Mouse (Mus musculus) left cerebral cortex, postnatal 4 days (tissue): ENCODE measurements around the gene Zfp830. TPM values are rescaled to one million over a fixed set of nuclear protein-coding genes. Genes with fewer than 3 reads are reported as not detected.
A peak's percentile ranks its signal among the peaks of the same experiment; 100 is the strongest.

Experiments used
- DNase-seq: peaks from one replicate; pipeline ENCODE4 v3.0.0-alpha.2; 2022
- intact Hi-C: fragments of 180-260 bp; cut with DNase I; formaldehyde crosslinking; loops from one replicate; pipeline ENCODE4 v1.15.1; 2025
- total RNA-seq, 2 experiments: library from RNA; stranded (reverse); gene quantifications; 2 replicates each; pipeline ENCODE4 v1.2.3; 2021

The Zfp830 gene
- total RNA-seq: 10 to 100 TPM; 15.1 to 15.5 TPM

GRCm38 (mm10) chr11:82763742-82764437, at the start of gene Zfp830, which contains the start of gene Cct6b:
Gene Zfp830, plus strand, starts transcription at chr11:82764345.
Gene Cct6b, minus strand, starts transcription at chr11:82764321.
- intact Hi-C loops: loop anchor here (10.0 kb wide), 2 partner anchors 149 to 529 kb away; no protein-coding TSS in a partner anchor

GRCm38 (mm10) chr11:82719294-82719693, 44.9 kb upstream of the Zfp830 start:
- intact Hi-C loops: no loop called here
- DNase-seq: no peak

More at GRCm38 (mm10) chr11:82763742-82764437, at the start of gene Zfp830, which contains the start of gene Cct6b:
- peak; percentile 94 for DNase-seq

GRCm38 (mm10) chr11:82726862-82727261, 37.3 kb upstream of the Zfp830 start:
- DNase-seq: no peak
- intact Hi-C loops: no loop called here

- no peak for DNase-seq
- intact Hi-C loops: no loop called here
These were observed 29.9 kb upstream of the Zfp830 start for GRCm38 (mm10) chr11:82734227-82734626.

GRCm38 (mm10) chr11:82739006-82739405, 25.1 kb upstream of the Zfp830 start:
- intact Hi-C loops: no loop called here
- DNase-seq: no peak

- DNase-seq: peak; percentile 10
- intact Hi-C loops: no loop called here
These were observed 18.0 kb upstream of the Zfp830 start for GRCm38 (mm10) chr11:82746138-82746537.

- intact Hi-C loops: no loop called here
- DNase-seq: no peak
These were observed 17.2 kb upstream of the Zfp830 start for GRCm38 (mm10) chr11:82746857-82747366.

GRCm38 (mm10) chr11:82752349-82753115, 11.6 kb upstream of the Zfp830 start:
- no peak for DNase-seq
- intact Hi-C loops: no loop called here

- intact Hi-C loops: no loop called here
- DNase-seq: no peak
These were observed 8.2 kb upstream of the Zfp830 start for GRCm38 (mm10) chr11:82755919-82756318.

- intact Hi-C loops: loop anchor here (10.0 kb wide), 2 partner anchors 148 to 528 kb away; no protein-coding TSS in a partner anchor
- DNase-seq: no peak
These were observed 1.8 kb upstream of the Zfp830 start for GRCm38 (mm10) chr11:82762286-82762829.

- DNase-seq: no peak
- intact Hi-C loops: loop anchor here (10.0 kb wide), 2 partner anchors 148 to 528 kb away; no protein-coding TSS in a partner anchor
These were observed 884 bp upstream of the Zfp830 start for GRCm38 (mm10) chr11:82763261-82763660.

- intact Hi-C loops: loop anchor here (10.0 kb wide), 2 partner anchors 150 to 530 kb away; no protein-coding TSS in a partner anchor
- no peak for DNase-seq
These were observed 336 bp downstream of the Zfp830 start for GRCm38 (mm10) chr11:82764438-82764924.

GRCm38 (mm10) chr11:82780134-82780533, 16.0 kb downstream of the Zfp830 start:
- DNase-seq: no peak
- intact Hi-C loops: no loop called here

- DNase-seq: peak; percentile 95
- intact Hi-C loops: no loop called here
These were observed 17.1 kb downstream of the Zfp830 start, which contains the start of gene Lig3 for GRCm38 (mm10) chr11:82780983-82781903. Gene Lig3, plus strand, starts transcription at chr11:82781108.

GRCm38 (mm10) chr11:82782197-82782596, 18.1 kb downstream of the Zfp830 start:
- no peak for DNase-seq
- intact Hi-C loops: no loop called here

GRCm38 (mm10) chr11:82783453-82783852, 19.3 kb downstream of the Zfp830 start:
- intact Hi-C loops: no loop called here
- no peak for DNase-seq

- intact Hi-C loops: no loop called here
- DNase-seq: no peak
These were observed 42.5 kb downstream of the Zfp830 start for GRCm38 (mm10) chr11:82806656-82807055.

GRCm38 (mm10) chr11:82807370-82807769, 43.2 kb downstream of the Zfp830 start:
- no peak for DNase-seq
- intact Hi-C loops: no loop called here

GRCm38 (mm10) chr11:82808485-82808884, 44.3 kb downstream of the Zfp830 start:
- peak; percentile 18 for DNase-seq
- intact Hi-C loops: no loop called here
